ENCODE assay signal across 12 mouse cellular contexts in genomic region chr4:136734210-136734803, GRCm38 (mm10).
DNase-seq lines count a peak whose midpoint lies in the region; ATAC-seq and TF ChIP-seq lines count a peak whose summit lies in the region.
"Had no signal": no experiment of that assay in that cellular context is flagged by ENCODE, and none has a peak within 500 bp of the region (broad histone marks: within the 10 kb centered on the region; RNA-seq: fewer than 3 reads in every experiment).

No protein-coding gene starts in this region.

- H3K4me3 ChIP-seq in forebrain, embryonic 10.5 days: no peak overlapping the region; the same call in 1 of the 2 replicates
- no peak overlapping the region for H3K4me3 ChIP-seq in forebrain, postnatal 0 days (ENCODE audit: low read depth, low read length)
- no peak overlapping the region for H3K4me3 ChIP-seq in hindbrain, embryonic 13.5 days
- no peak overlapping the region for H3K4me3 ChIP-seq in midbrain, embryonic 16.5 days (ENCODE audit: low read depth, low read length)
- no peak overlapping the region for H3K4me3 ChIP-seq in liver, embryonic 11.5 days (ENCODE audit: low read depth, low read length)
- H3K4me3 ChIP-seq in kidney, embryonic 14.5 days (ENCODE audit: low read length): no peak overlapping the region

- TF ChIP-seq CTCF in forebrain, postnatal 0 days (IDR thresholded peaks at IDR 0.05; ENCODE audit: low read depth): no peak

- H3K9ac ChIP-seq in forebrain, postnatal 0 days: no peak overlapping the region
- peak overlapping the region; percentile 56 for H3K9ac ChIP-seq in hindbrain, embryonic 13.5 days
- H3K9ac ChIP-seq in midbrain, embryonic 16.5 days (ENCODE audit: low read depth, low read length): peak overlapping the region; percentile 48
- H3K9ac ChIP-seq in liver, embryonic 11.5 days (ENCODE audit: low read depth, low read length): no peak overlapping the region
- no peak overlapping the region for H3K9ac ChIP-seq in kidney, embryonic 14.5 days (ENCODE audit: low read depth, low read length)

- no peaks in the 10 kb centered on the region for H3K27me3 ChIP-seq in forebrain, embryonic 10.5 days (ENCODE audit: poor library complexity, severe bottlenecking)
- H3K27me3 ChIP-seq in forebrain, postnatal 0 days (ENCODE audit: insufficient read depth, low read length): no peaks in the 10 kb centered on the region
- no peaks in the 10 kb centered on the region for H3K27me3 ChIP-seq in hindbrain, embryonic 13.5 days
- no peaks in the 10 kb centered on the region for H3K27me3 ChIP-seq in midbrain, embryonic 16.5 days (ENCODE audit: control insufficient read depth, insufficient read depth, low read depth, low read length)
- no peaks in the 10 kb centered on the region for H3K27me3 ChIP-seq in liver, embryonic 11.5 days (replicated peaks; ENCODE audit: control insufficient read depth, insufficient read depth, low read length)
- H3K27me3 ChIP-seq in kidney, embryonic 14.5 days (ENCODE audit: control insufficient read depth, insufficient read depth, low read length): no peaks in the 10 kb centered on the region

- peak overlapping the region; percentile 71 for H3K27ac ChIP-seq in forebrain, embryonic 10.5 days
- H3K27ac ChIP-seq in forebrain, postnatal 0 days (ENCODE audit: low read depth, low read length): no peak overlapping the region
- peak overlapping the region; percentile 71 for H3K27ac ChIP-seq in hindbrain, embryonic 13.5 days
- H3K27ac ChIP-seq in midbrain, embryonic 16.5 days (ENCODE audit: low read length): peak overlapping the region; percentile 61
- no peak overlapping the region for H3K27ac ChIP-seq in liver, embryonic 11.5 days (ENCODE audit: low read depth, low read length)
- H3K27ac ChIP-seq in kidney, embryonic 14.5 days (ENCODE audit: low read depth, low read length): no peak overlapping the region

- ATAC-seq in forebrain, postnatal 0 days: no peak
- ATAC-seq in hindbrain, embryonic 13.5 days (ENCODE audit: low FRiP score): peak; percentile 29; the same call in 1 of the 2 replicates
- peak; percentile 6; the same call in 1 of the 2 replicates for ATAC-seq in midbrain, embryonic 16.5 days
- no peak for ATAC-seq in liver, embryonic 11.5 days (replicated peaks; ENCODE audit: low FRiP score)
- no peak for ATAC-seq in kidney, embryonic 14.5 days (ENCODE audit: low FRiP score, low TSS enrichment)

- WGBS in forebrain, embryonic 10.5 days: 48% methylated on average over 15 of the region's 15 CpGs
- 23% methylated on average over 15 of the region's 15 CpGs for WGBS in forebrain, postnatal 0 days
- WGBS in hindbrain, embryonic 13.5 days: 35% methylated on average over 15 of the region's 15 CpGs
- WGBS in midbrain, embryonic 16.5 days: 35% methylated on average over 15 of the region's 15 CpGs
- 78% methylated on average over 15 of the region's 15 CpGs for WGBS in liver, embryonic 11.5 days
- WGBS in kidney, embryonic 14.5 days: 66% methylated on average over 15 of the region's 15 CpGs

- no peak overlapping the region for H3K4me2 ChIP-seq in forebrain, postnatal 0 days (ENCODE audit: low read depth)
- H3K4me2 ChIP-seq in hindbrain, embryonic 13.5 days: no peak overlapping the region
- no peak overlapping the region for H3K4me2 ChIP-seq in midbrain, embryonic 16.5 days (ENCODE audit: low read length)
- H3K4me2 ChIP-seq in liver, embryonic 11.5 days: no peak overlapping the region
- H3K4me2 ChIP-seq in kidney, embryonic 14.5 days (replicated peaks; ENCODE audit: low read depth, low read length): no peak overlapping the region

- no peaks in the 10 kb centered on the region for H3K9me3 ChIP-seq in forebrain, embryonic 10.5 days
- H3K9me3 ChIP-seq in forebrain, postnatal 0 days (ENCODE audit: low read length): no peaks in the 10 kb centered on the region
- H3K9me3 ChIP-seq in hindbrain, embryonic 13.5 days: no peaks in the 10 kb centered on the region
- no peaks in the 10 kb centered on the region for H3K9me3 ChIP-seq in midbrain, embryonic 16.5 days (replicated peaks; ENCODE audit: control insufficient read depth, low read length, poor library complexity, severe bottlenecking)
- H3K9me3 ChIP-seq in liver, embryonic 11.5 days (ENCODE audit: control insufficient read depth, low read length): no peaks in the 10 kb centered on the region
- H3K9me3 ChIP-seq in kidney, embryonic 14.5 days (ENCODE audit: control insufficient read depth, low read length): no peaks in the 10 kb centered on the region

- peaks cover 24% of the 10 kb centered on the region for H3K36me3 ChIP-seq in forebrain, embryonic 10.5 days (replicated peaks)
- no peaks in the 10 kb centered on the region for H3K36me3 ChIP-seq in forebrain, postnatal 0 days (ENCODE audit: insufficient read depth)
- H3K36me3 ChIP-seq in hindbrain, embryonic 13.5 days: 0 out of 2 replicates have a peak, but pooled peaks cover 2% of the 10 kb centered on the region
- H3K36me3 ChIP-seq in midbrain, embryonic 16.5 days (ENCODE audit: control insufficient read depth, insufficient read depth, low read length): no peaks in the 10 kb centered on the region; the same call in 1 of the 2 replicates
- H3K36me3 ChIP-seq in liver, embryonic 11.5 days (ENCODE audit: control insufficient read depth, insufficient read depth, low read length): no peaks in the 10 kb centered on the region
- H3K36me3 ChIP-seq in kidney, embryonic 14.5 days (ENCODE audit: control insufficient read depth, insufficient read depth, low read length): no peaks in the 10 kb centered on the region

- no peak for DNase-seq in forebrain, embryonic 10.5 days (ENCODE audit: extremely low spot score, low spot score)
- no peak for DNase-seq in forebrain, postnatal 0 days
- DNase-seq in Muller cell, postnatal 12 days (ENCODE audit: inconsistent ontology term): peak; percentile 47
- DNase-seq in liver, embryonic 11.5 days (ENCODE audit: low spot score): no peak
- no peak for DNase-seq in layer of hippocampus, adult 9-10 months (ENCODE audit: low spot score)
- DNase-seq: gastrocnemius, postnatal 14 days; kidney, postnatal 14 days; lung, postnatal 14 days; thymus, adult 18-20 months had no signal

- H3K4me1 ChIP-seq in forebrain, embryonic 10.5 days: peaks cover 88% of the 10 kb centered on the region
- H3K4me1 ChIP-seq in forebrain, postnatal 0 days (ENCODE audit: insufficient read depth): peaks cover 17% of the 10 kb centered on the region; the same call in 1 of the 2 replicates
- H3K4me1 ChIP-seq in hindbrain, embryonic 13.5 days (replicated peaks): peaks cover 81% of the 10 kb centered on the region
- H3K4me1 ChIP-seq in midbrain, embryonic 16.5 days (ENCODE audit: control insufficient read depth, insufficient read depth, low read length): peaks cover 50% of the 10 kb centered on the region
- peaks cover 24% of the 10 kb centered on the region for H3K4me1 ChIP-seq in liver, embryonic 11.5 days (replicated peaks; ENCODE audit: control insufficient read depth, insufficient read depth, low read length)
- H3K4me1 ChIP-seq in kidney, embryonic 14.5 days (ENCODE audit: control insufficient read depth, insufficient read depth, low read length): peaks cover 64% of the 10 kb centered on the region

Comparison
In these comparisons a context has a peak if more than half of its experiments do, and no peak if none do; other contexts are left out.
1. H3K27ac ChIP-seq: peak in forebrain, embryonic 10.5 days (single experiment), hindbrain, embryonic 13.5 days (single experiment) and midbrain, embryonic 16.5 days (single experiment); none in forebrain, postnatal 0 days (single experiment), liver, embryonic 11.5 days (single experiment) and kidney, embryonic 14.5 days (single experiment).
2. ATAC-seq: peak in hindbrain, embryonic 13.5 days (single experiment) and midbrain, embryonic 16.5 days (single experiment); none in forebrain, postnatal 0 days (single experiment), liver, embryonic 11.5 days (single experiment) and kidney, embryonic 14.5 days (single experiment).
3. H3K9ac ChIP-seq: peak in hindbrain, embryonic 13.5 days (single experiment) and midbrain, embryonic 16.5 days (single experiment); none in forebrain, postnatal 0 days (single experiment), liver, embryonic 11.5 days (single experiment) and kidney, embryonic 14.5 days (single experiment).